Mouse (Mus musculus) thymus, adult 2 months (tissue): ENCODE measurements around the gene Ckap4. TPM values are rescaled to one million over a fixed set of nuclear protein-coding genes. Genes with fewer than 3 reads are reported as not detected.

Experiments
- DNase-seq: peaks from one replicate; pipeline ENCODE4 v3.0.0; 2021
- H3K27ac ChIP-seq: fragments of 200-500 bp; 2 replicates; pipeline ENCODE4 v1.5.1; 2012; ENCODE audit warnings: low read length, control low read depth; ENCODE audit not compliant: control insufficient read depth, insufficient read depth
- H3K27me3 ChIP-seq: fragments of 200-500 bp; 2 replicates; pipeline ENCODE4 v1.6.1; 2012; ENCODE audit warnings: mild to moderate bottlenecking, low read length, moderate library complexity, mixed read lengths; ENCODE audit not compliant: control insufficient read depth, insufficient read depth
- H3K36me3 ChIP-seq: fragments of 200-500 bp; 2 replicates; pipeline ENCODE4 v1.6.1; 2012; ENCODE audit warnings: mild to moderate bottlenecking, low read length, moderate library complexity; ENCODE audit not compliant: control insufficient read depth, insufficient read depth
- H3K4me1 ChIP-seq: fragments of 200-500 bp; replicated peaks from 2 replicates; pipeline ENCODE4 v1.6.1; 2012; ENCODE audit warnings: low read length; ENCODE audit not compliant: control insufficient read depth, insufficient read depth
- H3K4me3 ChIP-seq: fragments of 200-500 bp; 2 replicates; pipeline ENCODE4 v1.5.1; 2012; ENCODE audit warnings: mild to moderate bottlenecking, low read length, control low read depth, moderate library complexity; ENCODE audit not compliant: control insufficient read depth, insufficient read depth
- CTCF ChIP-seq: fragments of 200-500 bp; IDR thresholded peaks from 2 replicates; pipeline ENCODE4 v1.5.1; 2012; ENCODE audit warnings: mild to moderate bottlenecking, control low read depth, low read length, moderate library complexity, borderline replicate concordance; ENCODE audit not compliant: control insufficient read depth, poor library complexity, insufficient read depth; ENCODE audit errors: extremely low read depth
- POLR2A ChIP-seq: fragments of 200-500 bp; IDR thresholded peaks from 2 replicates; pipeline ENCODE4 v1.6.1; 2012; ENCODE audit warnings: mild to moderate bottlenecking, low read length, control low read depth, moderate library complexity; ENCODE audit not compliant: control insufficient read depth, poor library complexity, insufficient read depth; ENCODE audit errors: extremely low read depth
- WGBS: fragments of 180-500 bp; shearing (Covaris S2); methylation state at CpG from one replicate; pipeline ENCODE4 v1.1.7; 2018; 5-methylcytosine and 5-hydroxymethylcytosine counted together
- polyA plus RNA-seq: library from polyadenylated mRNA; depleted of rRNA; stranded (reverse); fragments of >200 nt; gene quantifications from 2 replicates; pipeline ENCODE4 v1.2.3, GENCODE M21; 2012

Gene Ckap4
- polyA plus RNA-seq, 1 experiment: 8.0 TPM

- TF ChIP-seq POLR2A (no peak), CTCF (no peak)
- Histone ChIP-seq H3K4me3 (no peak overlapping the region), H3K36me3 (no peaks in the 10 kb centered on the region), H3K4me1 (peaks cover 5% of the 10 kb centered on the region), H3K27ac (no peak overlapping the region), H3K27me3 (no peaks in the 10 kb centered on the region)
- DNase-seq: peak; percentile 39
- WGBS: 53% methylated on average over 13 of the region's 13 CpGs
Measured at GRCm38 (mm10) chr10:84562567-84563554, 29.0 kb upstream of the Ckap4 start.

- Histone ChIP-seq H3K4me1 (peaks cover 5% of the 10 kb centered on the region), H3K27ac (no peak overlapping the region), H3K36me3 (no peaks in the 10 kb centered on the region), H3K27me3 (no peaks in the 10 kb centered on the region), H3K4me3 (no peak overlapping the region)
- no peak for DNase-seq
- TF ChIP-seq POLR2A: no peak
- no peak for TF ChIP-seq CTCF
- 98% methylated on average over 5 of the region's 5 CpGs for WGBS
Measured at GRCm38 (mm10) chr10:84562121-84562520, 28.3 kb upstream of the Ckap4 start.

- WGBS: 95% methylated on average over 4 of the region's 4 CpGs
- no peak overlapping the region for H3K4me3 ChIP-seq
- H3K36me3 ChIP-seq: no peaks in the 10 kb centered on the region
- peaks cover 5% of the 10 kb centered on the region for H3K4me1 ChIP-seq
- TF ChIP-seq CTCF (no peak), POLR2A (no peak)
- no peaks in the 10 kb centered on the region for H3K27me3 ChIP-seq
- DNase-seq: no peak
- no peak overlapping the region for H3K27ac ChIP-seq
Measured at GRCm38 (mm10) chr10:84559986-84560385, 26.1 kb upstream of the Ckap4 start.

- Histone ChIP-seq H3K27ac (no peak overlapping the region), H3K27me3 (no peaks in the 10 kb centered on the region), H3K4me3 (no peak overlapping the region), H3K36me3 (no peaks in the 10 kb centered on the region), H3K4me1 (peaks cover 5% of the 10 kb centered on the region)
- DNase-seq: no peak
- 100% methylated on average over 1 of the region's 1 CpGs for WGBS
- TF ChIP-seq CTCF (no peak), POLR2A (no peak)
Measured at GRCm38 (mm10) chr10:84558511-84558910, 24.6 kb upstream of the Ckap4 start.

- H3K27ac ChIP-seq: no peak overlapping the region
- no peaks in the 10 kb centered on the region; the same call in 1 of the 2 replicates for H3K4me1 ChIP-seq
- DNase-seq: no peak
- WGBS: 53% methylated on average over 2 of the region's 2 CpGs
- no peaks in the 10 kb centered on the region for H3K36me3 ChIP-seq
- no peak overlapping the region for H3K4me3 ChIP-seq
- H3K27me3 ChIP-seq: no peaks in the 10 kb centered on the region
- TF ChIP-seq POLR2A (no peak), CTCF (no peak)
Measured at GRCm38 (mm10) chr10:84556120-84556519, 22.3 kb upstream of the Ckap4 start.

- H3K36me3 ChIP-seq: no peaks in the 10 kb centered on the region
- no peak overlapping the region for H3K4me3 ChIP-seq
- H3K27ac ChIP-seq: no peak overlapping the region
- TF ChIP-seq POLR2A (no peak), CTCF (no peak)
- WGBS: 39% methylated on average over 6 of the region's 6 CpGs
- H3K4me1 ChIP-seq: peaks cover 2% of the 10 kb centered on the region
- H3K27me3 ChIP-seq: no peaks in the 10 kb centered on the region
- DNase-seq: no peak
Measured at GRCm38 (mm10) chr10:84554291-84555009, 20.6 kb upstream of the Ckap4 start.
